Mouse (Mus musculus): ENCODE results near the gene Metrn.

DNA sequence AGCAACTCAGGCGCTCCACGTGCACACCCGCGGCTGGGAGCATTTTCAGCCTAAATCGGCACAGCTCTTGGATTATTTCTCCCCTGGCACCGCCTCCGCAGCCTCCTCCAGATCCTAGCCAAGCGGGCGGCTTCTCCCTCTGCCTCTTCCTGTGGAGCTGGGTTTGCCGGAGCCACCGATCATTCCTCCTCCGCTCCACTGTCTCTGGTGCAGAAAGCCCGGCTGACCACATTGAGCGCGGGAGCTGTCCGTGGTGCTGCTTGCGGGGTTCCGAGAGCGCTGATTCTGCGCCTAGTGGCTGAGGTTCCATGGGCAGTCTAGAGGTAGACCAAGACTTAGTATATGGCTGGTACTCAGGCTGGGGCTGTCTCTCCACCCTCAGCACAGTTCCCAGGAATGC is 16.5 kb upstream of the Metrn start:
- TF ChIP-seq CHD2 (IDR thresholded peaks at IDR 0.05; ENCODE audit: low read depth, low read length) (no peak), HCFC1 (IDR thresholded peaks at IDR 0.05; ENCODE audit: borderline replicate concordance, insufficient read depth, low read length) (peak; percentile 57; the same call in 1 of the 2 replicates), MAFK (IDR thresholded peaks at IDR 0.05; ENCODE audit: insufficient read depth, low read depth, low read length) (no peak), ZNF384 (IDR thresholded peaks at IDR 0.05; ENCODE audit: low read depth, low read length) (no peak)

Measured in ES-E14 (cell line).